Mouse (Mus musculus) lung, postnatal 0 days (tissue): ENCODE data around the gene Pisd.

Experiments used
- CTCF ChIP-seq: IDR thresholded peaks from 2 replicates; pipeline ENCODE4 v1.5.1; 2016; ENCODE audit warnings: antibody characterized with exemption, mild to moderate bottlenecking
- EP300 ChIP-seq: IDR thresholded peaks from 2 replicates; pipeline ENCODE4 v1.6.1; 2016; ENCODE audit warnings: antibody characterized with exemption, mild to moderate bottlenecking, control low read depth

- TF ChIP-seq CTCF: no peak
- TF ChIP-seq EP300: no peak
Measured at GRCm38 (mm10) chr5:32784726-32785125, 720 bp downstream of the Pisd start.
